Mouse (Mus musculus) cerebellum, adult 2 months (tissue): ENCODE results near the gene Prkce.

ENCODE experiments used
- CTCF ChIP-seq: fragments of 200-500 bp; IDR thresholded peaks from 2 replicates; pipeline ENCODE4 v1.5.1; 2011; ENCODE audit warnings: low read depth, mild to moderate bottlenecking, control low read depth, low read length, moderate library complexity, borderline replicate concordance; ENCODE audit not compliant: insufficient read depth
- POLR2A ChIP-seq: fragments of 200-500 bp; IDR thresholded peaks from 2 replicates; pipeline ENCODE4 v1.6.1; 2011; ENCODE audit warnings: low read length, control low read depth, borderline replicate concordance; ENCODE audit not compliant: insufficient read depth

DNA sequence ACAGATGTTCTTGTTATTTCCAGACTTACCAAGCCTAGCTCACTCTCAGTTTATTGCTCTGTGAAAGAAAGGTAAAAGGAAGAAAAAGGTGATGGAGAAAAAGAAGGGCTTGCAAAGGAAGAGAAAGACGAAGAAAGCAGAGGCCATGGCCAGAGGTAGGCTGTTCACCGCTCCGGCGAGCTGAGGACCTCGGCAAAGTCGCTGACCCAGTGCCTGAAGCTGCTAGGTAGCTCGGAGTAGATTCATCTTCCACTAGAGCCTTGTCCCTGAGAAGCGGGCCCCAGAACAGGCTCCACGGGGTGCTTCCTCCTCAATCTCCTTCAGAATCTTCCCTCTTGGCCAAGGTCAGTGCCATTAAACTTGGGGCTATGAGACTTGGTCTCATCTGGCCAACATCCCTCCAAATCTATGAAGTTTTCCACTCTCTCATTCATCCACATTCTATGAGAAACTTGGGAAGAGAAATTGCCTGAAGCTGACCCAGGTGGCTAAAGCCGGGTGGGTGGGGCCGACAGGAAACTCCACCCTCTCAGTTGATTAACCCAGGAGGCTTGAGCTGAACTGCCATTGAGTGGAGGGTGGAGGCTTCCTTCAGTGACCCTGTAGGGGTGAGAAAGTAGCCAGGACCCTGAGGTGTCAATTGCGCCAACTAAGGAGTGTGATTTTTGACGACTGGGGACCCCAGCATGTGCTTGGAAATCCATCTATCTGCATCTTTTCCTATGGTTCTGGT is 502.2 kb downstream of the Prkce start:
- TF ChIP-seq CTCF (no peak), POLR2A (no peak)
